Mouse (Mus musculus) cerebellum, adult (tissue): ENCODE measurements around the gene Birc3.

Experiments used
- ATAC-seq: cut with Nextera tagmentation; 2 replicates; pipeline ENCODE4 v1.9.2; 2017; ENCODE audit warnings: mild to moderate bottlenecking, moderate library complexity, mixed read lengths; ENCODE audit not compliant: insufficient number of reproducible peaks, low FRiP score, low TSS enrichment

The Birc3 gene

GRCm38 (mm10) chr9:7829531-7830528 lies 43.2 kb downstream of the Birc3 start:
- ATAC-seq, result no peak

GRCm38 (mm10) chr9:7828706-7829105 lies 44.3 kb downstream of the Birc3 start:
- no peak for ATAC-seq

- no peak for ATAC-seq
Measured at GRCm38 (mm10) chr9:7824916-7825315, 48.1 kb downstream of the Birc3 start.

GRCm38 (mm10) chr9:7822758-7823157 lies 50.2 kb downstream of the Birc3 start:
- no peak for ATAC-seq

GRCm38 (mm10) chr9:7805101-7805506 lies 67.9 kb downstream of the Birc3 start:
- ATAC-seq, result no peak
